In the genomic region with DNA sequence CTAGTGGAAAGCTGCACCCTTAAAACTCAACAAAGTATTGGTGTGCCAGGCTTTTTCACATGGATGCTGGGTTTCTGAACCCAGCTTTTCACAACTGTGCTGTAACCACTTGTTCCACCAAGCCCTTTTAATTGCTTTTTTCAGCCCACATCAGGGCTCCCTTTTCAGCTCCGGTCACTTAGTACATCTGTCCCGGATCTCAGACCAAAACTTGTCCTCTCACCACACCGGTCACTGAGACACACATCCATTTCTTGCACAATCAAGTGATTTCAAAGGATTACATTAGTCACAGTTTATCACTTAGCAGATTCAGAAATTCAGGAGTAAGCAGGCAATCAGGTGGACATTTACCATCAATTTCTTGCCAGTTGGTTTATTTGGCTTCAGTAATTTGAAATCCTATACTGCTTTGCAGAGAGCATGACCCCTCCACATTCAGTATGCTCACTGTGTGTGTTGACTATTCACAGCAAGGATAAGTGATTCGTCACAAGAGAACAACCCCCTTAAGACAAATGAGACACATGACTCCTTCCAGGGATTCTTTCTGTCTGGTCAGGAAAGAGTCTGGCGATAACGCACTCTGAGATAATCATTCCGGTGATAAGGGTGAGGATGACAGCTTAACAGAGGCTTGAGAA, we compare ENCODE assay signal across 19 mouse cellular contexts.
A peak's percentile ranks its signal among the peaks of the same experiment; 100 is the strongest.
DNase-seq lines count a peak whose midpoint lies in the region; ATAC-seq and TF ChIP-seq lines count a peak whose summit lies in the region.
"Had no signal": no experiment of that assay in that cellular context is flagged by ENCODE, and none has a peak within 500 bp of the region (broad histone marks: within the 10 kb centered on the region; RNA-seq: fewer than 3 reads in every experiment).

No protein-coding gene starts in this region.

- no peak overlapping the region for H3K4me2 ChIP-seq in midbrain, embryonic 11.5 days
- no peak overlapping the region for H3K4me2 ChIP-seq in midbrain, embryonic 13.5 days (replicated peaks)
- H3K4me2 ChIP-seq: embryonic facial prominence, embryonic 13.5 days; forebrain, embryonic 12.5 days; heart, embryonic 12.5 days; hindbrain, embryonic 15.5 days had no signal

- no peak overlapping the region for H3K9ac ChIP-seq in midbrain, embryonic 11.5 days (ENCODE audit: low read length)
- no peak overlapping the region for H3K9ac ChIP-seq in midbrain, embryonic 13.5 days (replicated peaks)
- H3K9ac ChIP-seq: embryonic facial prominence, embryonic 13.5 days; forebrain, embryonic 12.5 days; heart, embryonic 12.5 days; hindbrain, embryonic 15.5 days had no signal

- H3K27ac ChIP-seq in midbrain, embryonic 11.5 days (ENCODE audit: low read depth, low read length), result no peak overlapping the region
- no peak overlapping the region for H3K27ac ChIP-seq in midbrain, embryonic 13.5 days
- H3K27ac ChIP-seq: embryonic facial prominence, embryonic 13.5 days; forebrain, embryonic 12.5 days; hindbrain, embryonic 15.5 days had no signal

- H3K27me3 ChIP-seq in midbrain, embryonic 11.5 days (ENCODE audit: control insufficient read depth, insufficient read depth, low read length), result no peaks in the 10 kb centered on the region
- no peaks in the 10 kb centered on the region for H3K27me3 ChIP-seq in midbrain, embryonic 13.5 days
- H3K27me3 ChIP-seq: embryonic facial prominence, embryonic 13.5 days; forebrain, embryonic 12.5 days; heart, embryonic 12.5 days; hindbrain, embryonic 15.5 days had no signal

- H3K4me1 ChIP-seq in midbrain, embryonic 11.5 days (ENCODE audit: control insufficient read depth, insufficient read depth, low read length), result 0 out of 2 replicates have a peak, but pooled peaks cover 2% of the 10 kb centered on the region
- no peaks in the 10 kb centered on the region; the same call in 1 of the 2 replicates for H3K4me1 ChIP-seq in midbrain, embryonic 13.5 days (replicated peaks)
- H3K4me1 ChIP-seq: embryonic facial prominence, embryonic 13.5 days; hindbrain, embryonic 15.5 days had no signal

- 39% methylated on average over 7 of the region's 7 CpGs for WGBS in midbrain, embryonic 11.5 days
- 28% methylated on average over 7 of the region's 7 CpGs for WGBS in midbrain, embryonic 13.5 days

- H3K36me3 ChIP-seq in midbrain, embryonic 11.5 days (ENCODE audit: control insufficient read depth, insufficient read depth, low read length), result no peaks in the 10 kb centered on the region
- H3K36me3 ChIP-seq in midbrain, embryonic 13.5 days, result no peaks in the 10 kb centered on the region
- H3K36me3 ChIP-seq: embryonic facial prominence, embryonic 13.5 days; forebrain, embryonic 12.5 days; heart, embryonic 12.5 days; hindbrain, embryonic 15.5 days had no signal

- 0 out of 2 replicates have a peak, but pooled peaks have one; percentile 61 for ATAC-seq in midbrain, embryonic 11.5 days (ENCODE audit: low FRiP score)
- no peak for ATAC-seq in midbrain, embryonic 13.5 days
- ATAC-seq: forebrain, embryonic 16.5 days; inflammation-experienced regulatory T-cells, adult 6 months; intestine, postnatal 0 days had no signal

- H3K9me3 ChIP-seq in midbrain, embryonic 11.5 days (ENCODE audit: control insufficient read depth, low read length), result no peaks in the 10 kb centered on the region
- no peaks in the 10 kb centered on the region for H3K9me3 ChIP-seq in midbrain, embryonic 13.5 days
- H3K9me3 ChIP-seq: embryonic facial prominence, embryonic 13.5 days; forebrain, embryonic 12.5 days; heart, embryonic 12.5 days; hindbrain, embryonic 15.5 days had no signal

- H3K4me3 ChIP-seq in midbrain, embryonic 11.5 days (ENCODE audit: low read depth, low read length), result no peak overlapping the region
- no peak overlapping the region for H3K4me3 ChIP-seq in midbrain, embryonic 13.5 days (replicated peaks)
- H3K4me3 ChIP-seq: embryonic facial prominence, embryonic 13.5 days; forebrain, embryonic 12.5 days; heart, embryonic 12.5 days; hindbrain, embryonic 15.5 days had no signal

- DNase-seq in midbrain, embryonic 11.5 days (ENCODE audit: low spot score, missing footprints), result no peak
- DNase-seq in brain, embryonic 14.5 days (ENCODE audit: low read depth), result peak; percentile 5
- DNase-seq in embryo, embryonic 10 days (ENCODE audit: low spot score), result peak; percentile 47
- DNase-seq in embryo, embryonic 9.5 days (ENCODE audit: extremely low spot score), result peak; percentile 13
- DNase-seq in gastrocnemius, postnatal 4 days (ENCODE audit: low spot score in 2 of 2), result no peak
- no peak for DNase-seq in retina, postnatal 1 day
- DNase-seq: adrenal gland, adult 8-10 months; cerebellum, adult 11-12 months; cerebellum, adult 9-10 months; cerebellum, postnatal 25 days; gastrocnemius, postnatal 10 days had no signal

- TF ChIP-seq POLR2A in brain, embryonic 14.5 days (IDR thresholded peaks at IDR 0.05; ENCODE audit: borderline replicate concordance, extremely low read depth, insufficient read depth, insufficient read length, poor library complexity, severe bottlenecking), result no peak

- TF ChIP-seq CTCF in brain, embryonic 14.5 days (IDR thresholded peaks at IDR 0.05; ENCODE audit: borderline replicate concordance, extremely low read depth, insufficient read depth, insufficient read length), result no peak

Comparison
In these comparisons a context has a peak if more than half of its experiments do, and no peak if none do; other contexts are left out.
1. DNase-seq: peak in brain, embryonic 14.5 days (single experiment), embryo, embryonic 10 days (single experiment) and embryo, embryonic 9.5 days (single experiment); none in midbrain, embryonic 11.5 days (single experiment), gastrocnemius, postnatal 4 days (0 of 2) and retina, postnatal 1 day (single experiment).